Mouse (Mus musculus): ENCODE data around the gene Msmp.

- no peak for TF ChIP-seq CTCF (IDR thresholded peaks at IDR 0.05; ENCODE audit: insufficient read depth, low read length)
- no peak for TF ChIP-seq POLR2A (IDR thresholded peaks at IDR 0.05; ENCODE audit: borderline replicate concordance, extremely low read depth, low read depth, low read length)
Observed at GRCm38 (mm10) chr4:43579731-43580130, 4.6 kb downstream of the Msmp start.

All from lung, adult 2 months (tissue).